Mouse (Mus musculus): ENCODE measurements at regions not wholly inside any gene's neighbourhood (a gene's known extent, or its start where the extent isn't known, plus 50 kb on each side); places are given as distances from the start of the nearest gene placed in this dataset.

DNA sequence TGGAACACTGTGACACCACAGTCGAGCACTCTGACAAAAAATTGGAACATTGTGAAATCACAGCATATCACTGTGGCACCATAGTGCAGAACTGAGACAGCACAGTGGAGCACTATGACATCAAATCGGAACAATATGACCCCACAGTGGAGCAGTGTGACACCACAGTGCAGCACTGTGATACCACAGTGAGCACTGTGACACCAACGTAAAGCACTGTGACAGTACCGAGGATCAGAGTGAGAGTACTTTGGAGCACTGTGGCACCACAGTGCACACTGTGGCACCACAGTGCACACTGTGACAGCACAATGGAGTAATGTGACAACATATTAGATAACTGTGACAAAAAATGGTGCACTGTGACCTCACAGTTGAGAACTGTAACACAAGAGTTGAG is 2749.4 kb upstream of the Gm8797 start:
- TF ChIP-seq CTCF (IDR thresholded peaks at IDR 0.05; ENCODE audit: extremely low read depth, insufficient read depth, insufficient read length, insufficient replicate concordance) = no peak
- TF ChIP-seq POLR2A (IDR thresholded peaks at IDR 0.05; ENCODE audit: low read depth, low read length) = no peak
